Mouse (Mus musculus): Measurements from ENCODE around the gene Gpcpd1. TPM values are rescaled to one million over a fixed set of nuclear protein-coding genes. Genes with fewer than 3 reads are reported as not detected.
A peak's percentile ranks its signal among the peaks of the same experiment; 100 is the strongest.

Gene Gpcpd1
- polyA plus RNA-seq, 1 experiment from 2014 or later, result 52.2 TPM

GRCm38 (mm10) chr2:132611551-132612233, 24.2 kb upstream of the Gpcpd1 start:
- TF ChIP-seq EP300 (IDR thresholded peaks at IDR 0.05) (no peak), CTCF (IDR thresholded peaks at IDR 0.05) (no peak)
- no peak overlapping the region for H3K9ac ChIP-seq (replicated peaks; ENCODE audit: low read depth)
- H3K4me1 ChIP-seq (ENCODE audit: insufficient read depth, low read depth, low read length), result no peaks in the 10 kb centered on the region
- no peaks in the 10 kb centered on the region for H3K9me3 ChIP-seq (ENCODE audit: low read length)
- DNase-seq (ENCODE audit: low spot score), result no peak
- WGBS, result 84% methylated on average over 4 of the region's 4 CpGs
- H3K27me3 ChIP-seq (replicated peaks; ENCODE audit: insufficient read depth, low read length), result no peaks in the 10 kb centered on the region
- no peaks in the 10 kb centered on the region for H3K36me3 ChIP-seq (ENCODE audit: insufficient read depth, low read length)
- ATAC-seq, result no peak
- H3K4me2 ChIP-seq (replicated peaks; ENCODE audit: low read depth, low read length), result no peak overlapping the region
- no peak overlapping the region for H3K27ac ChIP-seq (ENCODE audit: low read length)
- no peak overlapping the region for H3K4me3 ChIP-seq (ENCODE audit: low read depth, low read length)

- ATAC-seq, result peak; percentile 28; the same call in 1 of the 2 replicates
- 32% methylated on average over 10 of the region's 10 CpGs for WGBS
- TF ChIP-seq CTCF (IDR thresholded peaks at IDR 0.05) (no peak), EP300 (IDR thresholded peaks at IDR 0.05) (no peak)
- no peak overlapping the region for H3K27ac ChIP-seq (ENCODE audit: low read length)
- DNase-seq (ENCODE audit: low spot score), result peak; percentile 46
- no peaks in the 10 kb centered on the region for H3K9me3 ChIP-seq (ENCODE audit: low read length)
- no peak overlapping the region for H3K9ac ChIP-seq (replicated peaks; ENCODE audit: low read depth)
- no peaks in the 10 kb centered on the region for H3K36me3 ChIP-seq (ENCODE audit: insufficient read depth, low read length)
- H3K4me2 ChIP-seq (replicated peaks; ENCODE audit: low read depth, low read length), result no peak overlapping the region
- H3K27me3 ChIP-seq (replicated peaks; ENCODE audit: insufficient read depth, low read length), result no peaks in the 10 kb centered on the region
- no peaks in the 10 kb centered on the region for H3K4me1 ChIP-seq (ENCODE audit: insufficient read depth, low read depth, low read length)
- no peak overlapping the region for H3K4me3 ChIP-seq (ENCODE audit: low read depth, low read length)
These were observed 19.9 kb upstream of the Gpcpd1 start for GRCm38 (mm10) chr2:132607141-132608093.

- Histone ChIP-seq H3K27ac (ENCODE audit: low read length) (no peak overlapping the region), H3K4me3 (ENCODE audit: low read depth, low read length) (no peak overlapping the region), H3K9me3 (ENCODE audit: low read length) (no peaks in the 10 kb centered on the region), H3K27me3 (replicated peaks; ENCODE audit: insufficient read depth, low read length) (no peaks in the 10 kb centered on the region), H3K9ac (replicated peaks; ENCODE audit: low read depth) (no peak overlapping the region), H3K4me1 (ENCODE audit: insufficient read depth, low read depth, low read length) (no peaks in the 10 kb centered on the region), H3K36me3 (ENCODE audit: insufficient read depth, low read length) (no peaks in the 10 kb centered on the region), H3K4me2 (replicated peaks; ENCODE audit: low read depth, low read length) (no peak overlapping the region)
- peak; percentile 28; the same call in 1 of the 2 replicates for ATAC-seq
- TF ChIP-seq EP300 (IDR thresholded peaks at IDR 0.05) (peak; percentile 48; the same call in 1 of the 2 replicates), CTCF (IDR thresholded peaks at IDR 0.05) (no peak)
- no peak for DNase-seq (ENCODE audit: low spot score)
- WGBS, result 39% methylated on average over 5 of the region's 5 CpGs
These were observed 18.4 kb upstream of the Gpcpd1 start for GRCm38 (mm10) chr2:132605795-132606563.

GRCm38 (mm10) chr2:132604922-132605321, 17.4 kb upstream of the Gpcpd1 start:
- Histone ChIP-seq H3K27ac (ENCODE audit: low read length) (no peak overlapping the region), H3K9me3 (ENCODE audit: low read length) (no peaks in the 10 kb centered on the region), H3K4me1 (ENCODE audit: insufficient read depth, low read depth, low read length) (no peaks in the 10 kb centered on the region), H3K9ac (replicated peaks; ENCODE audit: low read depth) (no peak overlapping the region), H3K4me2 (replicated peaks; ENCODE audit: low read depth, low read length) (no peak overlapping the region), H3K27me3 (replicated peaks; ENCODE audit: insufficient read depth, low read length) (no peaks in the 10 kb centered on the region), H3K36me3 (ENCODE audit: insufficient read depth, low read length) (no peaks in the 10 kb centered on the region), H3K4me3 (ENCODE audit: low read depth, low read length) (no peak overlapping the region)
- no peak for DNase-seq (ENCODE audit: low spot score)
- WGBS, result 76% methylated on average over 4 of the region's 4 CpGs
- ATAC-seq, result no peak
- no peak for TF ChIP-seq CTCF (IDR thresholded peaks at IDR 0.05)
- TF ChIP-seq EP300 (IDR thresholded peaks at IDR 0.05), result no peak

- Histone ChIP-seq H3K9me3 (ENCODE audit: low read length) (no peaks in the 10 kb centered on the region), H3K4me2 (replicated peaks; ENCODE audit: low read depth, low read length) (no peak overlapping the region), H3K4me1 (ENCODE audit: insufficient read depth, low read depth, low read length) (no peaks in the 10 kb centered on the region), H3K4me3 (ENCODE audit: low read depth, low read length) (no peak overlapping the region), H3K9ac (replicated peaks; ENCODE audit: low read depth) (no peak overlapping the region), H3K27me3 (replicated peaks; ENCODE audit: insufficient read depth, low read length) (no peaks in the 10 kb centered on the region), H3K36me3 (ENCODE audit: insufficient read depth, low read length) (no peaks in the 10 kb centered on the region), H3K27ac (ENCODE audit: low read length) (no peak overlapping the region)
- DNase-seq (ENCODE audit: low spot score) (no peak), ATAC-seq (no peak)
- WGBS, result 71% methylated on average over 2 of the region's 2 CpGs
- no peak for TF ChIP-seq CTCF (IDR thresholded peaks at IDR 0.05)
These were observed 16.2 kb upstream of the Gpcpd1 start for GRCm38 (mm10) chr2:132603706-132604105.

GRCm38 (mm10) chr2:132601777-132602176, 14.2 kb upstream of the Gpcpd1 start:
- Histone ChIP-seq H3K9ac (replicated peaks; ENCODE audit: low read depth) (no peak overlapping the region), H3K4me3 (ENCODE audit: low read depth, low read length) (no peak overlapping the region), H3K4me1 (ENCODE audit: insufficient read depth, low read depth, low read length) (no peaks in the 10 kb centered on the region), H3K9me3 (ENCODE audit: low read length) (no peaks in the 10 kb centered on the region), H3K27ac (ENCODE audit: low read length) (no peak overlapping the region), H3K27me3 (replicated peaks; ENCODE audit: insufficient read depth, low read length) (no peaks in the 10 kb centered on the region), H3K4me2 (replicated peaks; ENCODE audit: low read depth, low read length) (no peak overlapping the region), H3K36me3 (ENCODE audit: insufficient read depth, low read length) (no peaks in the 10 kb centered on the region)
- TF ChIP-seq EP300 (IDR thresholded peaks at IDR 0.05) (0 out of 2 replicates have a peak, but pooled peaks have one; percentile 11), CTCF (IDR thresholded peaks at IDR 0.05) (no peak)
- peak; percentile 34 for DNase-seq (ENCODE audit: low spot score)
- no peak for ATAC-seq

Data from lung, postnatal 0 days (tissue).